Mouse (Mus musculus): ENCODE data around the gene Sik3. TPM values are rescaled to one million over a fixed set of nuclear protein-coding genes. Genes with fewer than 3 reads are reported as not detected.

Gene Sik3
- total RNA-seq, 2 experiments from 2014 or later, result 54.6 to 56.9 TPM

DNA sequence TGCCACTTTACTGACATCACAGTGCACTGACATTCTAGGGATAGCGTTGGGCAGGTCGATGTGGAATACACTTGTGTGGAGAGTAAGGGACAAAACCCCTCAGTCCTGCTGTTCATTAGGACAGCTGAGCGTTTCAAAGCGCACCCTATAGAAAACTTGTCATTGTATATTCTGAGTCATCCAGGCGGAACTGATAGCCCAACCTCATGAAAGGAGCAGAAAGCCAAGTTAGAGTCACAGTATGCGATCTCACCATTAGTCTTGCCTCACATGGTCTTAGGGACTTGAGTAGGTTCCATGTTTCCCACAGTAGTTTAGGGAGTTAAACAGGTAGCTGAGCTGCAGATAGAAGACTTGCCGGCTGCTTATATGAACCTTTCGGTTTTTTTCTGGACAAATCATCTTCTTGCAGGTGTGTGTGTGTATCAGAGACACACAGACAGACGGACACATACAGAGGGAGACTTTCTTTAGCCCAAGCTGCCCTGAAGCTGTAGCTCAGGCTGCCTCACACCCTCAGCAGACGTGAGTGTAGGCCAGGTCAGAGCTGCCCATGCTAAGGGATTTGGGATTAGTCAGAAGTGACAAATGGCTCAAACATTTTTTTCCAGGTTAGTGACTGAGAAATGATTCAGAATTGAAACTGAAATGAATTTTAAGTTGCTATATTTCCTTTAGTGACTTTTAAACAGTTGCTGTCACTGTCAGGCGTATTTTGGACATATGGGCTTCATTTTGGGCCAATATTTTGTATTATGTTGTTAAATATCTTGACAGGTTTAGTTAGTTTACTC lies 34.3 kb downstream of the Sik3 start:
- DNase-seq, result no peak
- intact Hi-C loops (cut with DNase I), result no loop called here

DNA sequence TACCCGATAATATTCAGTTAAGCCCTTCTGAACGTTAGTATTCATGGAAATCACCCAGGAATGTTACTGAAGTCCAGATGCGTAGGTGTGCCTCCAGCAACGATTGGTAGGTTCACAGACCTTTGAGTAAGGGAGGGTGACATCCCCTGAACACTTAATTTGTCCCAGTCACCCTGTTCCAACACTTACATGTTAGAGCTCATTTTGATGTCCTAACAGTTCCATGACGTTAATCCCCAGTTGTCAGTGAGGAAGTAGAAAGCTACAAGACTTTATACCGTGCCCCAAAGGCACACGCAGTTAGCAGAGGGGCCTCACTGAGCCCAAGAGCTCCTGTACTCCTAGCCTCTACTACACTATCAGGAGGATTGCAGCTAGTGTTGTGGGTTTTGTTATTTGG lies 36.9 kb downstream of the Sik3 start:
- no peak for DNase-seq
- intact Hi-C loops (cut with DNase I), result no loop called here

DNA sequence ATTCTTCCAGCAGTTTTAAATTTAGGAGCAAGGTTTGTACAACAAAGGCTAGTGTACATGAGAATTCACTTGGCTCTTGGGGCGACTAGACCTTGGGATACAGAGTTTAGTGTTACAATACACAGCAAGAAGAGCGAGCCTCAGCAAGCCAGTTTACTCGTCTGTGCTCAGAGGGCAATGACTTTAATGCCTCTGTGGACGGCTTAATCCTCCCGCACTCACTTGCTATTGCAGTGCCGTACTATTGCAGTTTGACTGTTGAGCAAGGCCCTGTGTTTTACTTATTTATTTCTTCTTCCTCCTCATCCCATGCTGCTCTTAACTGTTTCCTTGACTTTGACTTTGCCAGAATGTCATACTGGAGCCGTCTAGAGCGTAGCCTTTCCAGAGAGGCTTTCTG lies 37.6 kb downstream of the Sik3 start:
- intact Hi-C loops (cut with DNase I), result no loop called here
- DNase-seq, result no peak

DNA sequence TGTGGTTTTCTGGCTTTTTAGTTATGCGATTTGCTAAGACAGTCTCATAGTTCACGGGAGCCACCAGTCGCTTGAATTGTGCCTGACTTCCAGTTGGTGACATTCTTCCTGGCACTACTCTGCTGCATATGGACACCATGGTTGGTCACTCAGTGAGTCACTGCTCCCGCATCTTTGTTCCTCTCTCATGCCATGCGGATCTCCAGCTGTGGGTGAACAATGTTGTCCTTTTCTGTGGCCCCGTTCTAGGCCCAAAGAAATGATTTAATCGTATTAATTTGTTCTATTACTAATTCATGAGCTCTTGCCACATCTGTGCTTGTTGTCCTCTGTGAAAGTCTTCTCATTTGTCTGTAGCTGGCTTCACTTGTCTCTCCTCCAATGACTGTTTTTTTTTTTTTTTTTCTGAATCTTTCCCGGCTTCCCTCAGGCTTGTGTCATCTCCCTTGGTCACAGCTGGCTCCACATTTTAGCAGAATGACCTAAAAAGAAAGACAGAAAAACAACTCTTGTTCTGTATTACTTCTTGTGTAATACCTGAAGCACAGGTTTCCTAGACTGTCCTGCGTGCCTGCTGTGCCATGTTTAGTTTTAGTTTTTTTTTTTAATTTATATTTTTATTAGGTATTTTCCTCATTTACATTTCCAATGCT lies 40.5 kb downstream of the Sik3 start:
- DNase-seq, result no peak
- intact Hi-C loops (cut with DNase I), result no loop called here

DNA sequence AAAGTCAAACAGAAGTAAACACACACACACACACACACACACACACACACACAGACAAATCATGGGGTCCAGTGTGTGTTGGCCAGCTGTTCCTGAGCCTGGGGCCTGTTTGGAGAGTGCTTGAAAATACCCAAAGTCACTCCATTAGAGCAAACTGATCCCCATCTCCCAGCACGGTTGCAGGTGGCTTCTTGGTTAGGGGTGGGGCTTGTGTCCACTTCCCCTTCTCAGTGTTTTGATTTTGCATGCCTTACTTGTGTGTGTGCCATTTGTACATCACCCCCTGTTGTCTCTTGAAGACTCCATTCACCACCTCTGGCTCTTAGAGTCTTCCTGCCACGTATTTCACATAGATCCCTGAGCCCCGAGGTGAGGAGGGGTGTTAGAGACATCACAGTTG lies 45.4 kb downstream of the Sik3 start:
- no peak for DNase-seq
- intact Hi-C loops (cut with DNase I), result no loop called here

DNA sequence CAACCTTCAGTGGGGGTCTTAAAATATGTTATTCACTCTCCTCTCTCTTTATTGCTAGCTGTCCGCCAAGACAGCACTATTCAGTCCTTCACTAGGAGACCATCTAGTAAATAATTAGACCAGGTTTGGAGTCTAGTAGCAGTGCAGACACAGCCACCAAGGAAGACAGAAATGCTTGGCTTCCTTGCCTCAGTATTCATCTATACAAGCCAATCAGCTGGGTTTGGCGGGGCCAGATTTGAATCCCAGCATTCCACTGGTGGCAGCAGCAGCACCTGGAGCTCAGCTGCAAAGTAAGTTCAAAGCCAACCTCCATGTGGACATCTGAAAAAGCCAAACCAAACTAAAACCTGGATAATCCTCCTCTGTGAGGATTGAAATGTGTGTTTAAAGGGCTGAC lies 47.6 kb downstream of the Sik3 start:
- no peak for DNase-seq
- intact Hi-C loops (cut with DNase I), result no loop called here

DNA sequence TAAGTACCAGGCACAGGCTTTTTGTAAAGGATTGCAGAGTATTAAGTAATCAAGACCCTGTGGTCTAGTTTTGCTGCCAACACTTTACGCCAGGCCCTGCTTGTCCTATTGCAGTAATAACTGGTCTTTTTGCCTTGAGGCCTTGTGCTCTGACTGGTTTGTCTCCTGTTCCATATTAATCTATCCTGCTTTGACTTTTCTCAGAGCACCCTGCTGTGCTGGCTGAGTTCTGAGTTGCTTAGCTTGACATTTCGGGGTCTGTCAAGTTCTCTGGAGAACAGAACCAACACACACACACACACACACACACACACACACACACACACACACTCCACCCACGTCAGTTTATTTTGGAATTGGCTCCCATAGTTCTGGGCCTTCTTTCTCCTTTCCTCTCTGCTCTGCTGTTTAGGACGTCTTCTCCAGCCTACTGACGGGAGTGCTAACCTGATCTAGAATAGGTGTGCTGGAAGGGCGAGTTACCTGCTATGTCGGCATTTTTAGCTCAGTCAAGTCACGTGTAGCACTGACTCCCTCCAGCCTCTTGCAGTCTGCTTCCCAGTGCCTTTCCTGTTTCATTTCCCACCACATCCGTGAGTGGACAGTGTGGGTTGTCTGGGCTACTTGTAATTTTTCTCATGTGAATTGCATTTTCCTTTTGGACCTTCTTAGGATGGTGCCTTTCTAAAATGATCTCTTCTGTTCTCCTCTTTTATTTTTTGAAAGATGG lies 49.2 kb downstream of the Sik3 start:
- DNase-seq, result peak; percentile 32
- intact Hi-C loops (cut with DNase I), result no loop called here

DNA sequence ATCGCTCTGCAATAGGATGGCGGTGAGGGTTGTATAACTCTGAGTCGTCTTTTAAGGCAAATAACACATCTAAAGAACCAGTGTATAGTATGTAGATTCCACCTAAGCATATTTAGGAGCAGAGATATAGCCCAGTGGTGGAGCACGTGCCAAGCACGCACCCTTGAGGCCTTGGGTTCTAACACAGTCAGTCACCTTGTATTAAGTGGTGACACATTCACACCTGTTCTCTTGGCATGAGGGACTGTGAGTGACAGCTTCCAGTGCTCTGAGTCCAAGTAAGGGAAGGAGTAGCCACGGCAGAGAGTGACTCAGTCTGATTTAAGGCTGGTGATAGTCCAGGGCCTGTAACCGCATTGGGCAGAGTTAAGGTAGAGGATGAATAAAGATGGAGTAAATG lies 51.7 kb downstream of the Sik3 start:
- intact Hi-C loops (cut with DNase I), result no loop called here
- no peak for DNase-seq

DNA sequence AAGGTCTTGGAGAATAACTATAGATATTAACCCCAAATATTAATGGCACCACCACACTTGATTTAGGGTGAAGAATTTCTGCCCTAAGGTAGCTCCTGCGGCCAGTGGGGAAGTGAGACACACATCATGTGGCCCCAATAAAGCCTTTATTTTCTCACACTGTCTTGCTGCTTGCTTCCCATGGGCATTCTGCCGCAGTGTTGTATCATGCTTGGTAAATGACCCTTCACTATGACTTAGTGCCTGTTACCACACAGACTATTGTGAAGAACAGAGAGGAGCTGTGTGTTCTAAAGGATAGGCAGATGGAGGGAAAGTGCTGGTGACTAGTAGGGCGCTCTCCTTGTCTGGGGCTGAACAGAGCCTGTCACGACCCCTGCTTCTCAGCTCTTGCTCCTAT lies 54.1 kb downstream of the Sik3 start:
- no peak for DNase-seq
- intact Hi-C loops (cut with DNase I), result no loop called here

DNA sequence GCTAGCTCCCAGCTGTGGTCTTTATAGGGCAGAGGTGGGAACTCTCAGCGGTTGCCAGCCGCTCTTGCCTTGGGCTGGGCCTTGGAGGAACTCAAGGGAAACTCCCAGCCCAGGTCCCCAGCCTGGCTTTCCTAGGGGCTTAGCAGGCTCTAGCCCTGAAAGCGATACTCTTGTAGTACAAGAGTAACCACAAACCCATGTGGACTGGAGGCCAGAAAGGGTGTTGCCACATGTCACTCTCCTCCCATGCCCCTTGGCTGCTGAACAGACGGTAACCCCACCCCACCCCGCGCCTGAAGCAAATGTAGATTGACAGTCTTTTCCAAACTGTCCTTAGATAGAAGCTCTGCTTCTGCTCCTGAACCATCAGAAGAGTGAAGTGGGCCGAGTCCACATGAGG lies 55.1 kb downstream of the Sik3 start:
- no peak for DNase-seq
- intact Hi-C loops (cut with DNase I), result no loop called here

DNA sequence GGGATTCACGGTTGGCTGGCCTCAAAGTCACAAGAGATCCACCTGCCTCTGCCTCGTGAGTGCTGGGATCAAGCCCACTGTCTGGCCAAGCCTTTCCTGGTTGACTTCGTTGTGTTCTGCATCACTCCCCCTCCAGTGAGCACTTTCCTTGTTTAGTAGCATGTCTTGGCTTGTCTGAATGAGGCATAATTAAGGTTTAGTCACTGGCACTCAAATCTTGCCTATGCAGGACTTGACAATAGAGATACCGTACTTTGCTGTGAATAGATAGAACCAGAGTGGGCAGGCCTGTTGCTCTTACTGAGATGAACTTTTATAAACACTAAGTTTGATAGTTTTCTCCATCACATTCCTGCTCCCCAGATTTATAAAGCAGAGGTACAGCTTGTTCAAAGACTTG lies 56.4 kb downstream of the Sik3 start:
- DNase-seq, result no peak
- intact Hi-C loops (cut with DNase I), result no loop called here

DNA sequence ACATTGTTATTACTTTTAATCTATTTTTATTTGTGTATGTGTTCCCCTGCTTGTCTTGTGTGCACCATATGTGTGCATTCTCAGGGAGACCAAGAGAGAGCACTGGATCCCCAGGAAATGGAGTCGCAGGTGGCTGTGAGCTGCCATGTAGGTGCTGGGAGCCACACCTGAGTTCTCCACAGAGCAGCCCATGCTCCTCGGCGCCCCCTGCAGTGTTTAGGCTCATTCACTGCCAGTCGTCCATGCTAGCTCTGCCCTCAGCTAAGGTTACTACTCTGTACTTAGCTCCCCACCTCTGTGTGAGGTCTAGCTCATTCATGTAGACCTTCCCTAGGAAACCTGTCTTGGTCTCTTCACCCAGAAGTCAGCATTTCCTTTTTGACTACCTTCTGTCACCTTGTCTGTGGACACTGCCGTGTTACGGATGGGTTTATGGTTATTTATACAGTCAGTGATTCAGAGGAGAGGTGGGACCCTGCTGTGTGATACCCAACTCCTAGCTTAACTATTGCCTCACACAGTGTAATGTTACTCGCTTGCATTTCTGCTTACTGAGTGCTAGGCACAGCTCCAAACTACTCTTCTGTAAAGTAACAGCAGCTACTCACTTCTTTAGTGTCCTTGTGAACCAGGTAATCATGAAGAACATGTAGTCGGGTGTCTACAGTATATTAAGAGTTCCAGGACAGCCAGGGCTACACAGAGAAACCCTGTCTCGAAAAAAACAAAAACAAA lies 59.6 kb downstream of the Sik3 start:
- DNase-seq, result no peak
- intact Hi-C loops (cut with DNase I), result no loop called here

DNA sequence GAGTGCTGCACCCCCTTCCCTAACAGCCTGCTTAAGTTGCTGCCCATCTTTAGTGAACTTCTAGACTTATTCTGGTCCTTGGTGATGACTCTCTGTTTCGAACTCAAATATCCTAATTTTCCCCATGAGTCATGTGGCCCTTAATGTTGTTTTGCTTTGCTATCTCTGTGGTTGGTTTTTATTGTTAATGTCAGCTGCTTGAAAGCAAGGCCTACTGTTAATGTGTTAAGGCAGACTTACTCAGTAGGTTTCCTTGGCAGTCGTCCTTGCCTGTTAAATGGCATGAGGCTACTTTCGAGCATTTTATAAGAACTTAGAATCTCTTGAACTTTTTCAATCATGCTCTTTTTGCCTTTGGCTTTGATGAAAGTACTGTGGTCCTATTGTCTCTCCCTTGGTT lies 60.8 kb downstream of the Sik3 start:
- intact Hi-C loops (cut with DNase I), result no loop called here
- no peak for DNase-seq

DNA sequence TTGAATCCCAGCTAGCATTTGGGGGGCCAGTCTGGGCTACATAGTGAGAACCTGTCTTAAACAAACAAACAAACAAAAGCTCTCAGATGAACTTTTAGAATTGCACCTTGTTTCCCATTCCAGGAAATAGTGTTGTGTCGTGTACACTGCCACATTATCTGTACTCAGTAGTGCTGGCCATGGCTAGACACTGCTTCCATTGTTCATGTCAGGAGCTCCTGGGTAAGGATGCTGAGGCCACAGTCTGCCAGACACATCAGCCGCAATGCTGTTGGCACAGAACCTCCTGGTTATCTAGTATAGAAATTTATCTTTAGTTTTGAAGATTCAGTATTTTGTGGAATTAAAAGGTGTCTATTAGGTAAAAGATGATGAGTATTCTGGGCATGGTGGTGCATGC lies 63.0 kb downstream of the Sik3 start:
- intact Hi-C loops (cut with DNase I), result no loop called here
- DNase-seq, result no peak

DNA sequence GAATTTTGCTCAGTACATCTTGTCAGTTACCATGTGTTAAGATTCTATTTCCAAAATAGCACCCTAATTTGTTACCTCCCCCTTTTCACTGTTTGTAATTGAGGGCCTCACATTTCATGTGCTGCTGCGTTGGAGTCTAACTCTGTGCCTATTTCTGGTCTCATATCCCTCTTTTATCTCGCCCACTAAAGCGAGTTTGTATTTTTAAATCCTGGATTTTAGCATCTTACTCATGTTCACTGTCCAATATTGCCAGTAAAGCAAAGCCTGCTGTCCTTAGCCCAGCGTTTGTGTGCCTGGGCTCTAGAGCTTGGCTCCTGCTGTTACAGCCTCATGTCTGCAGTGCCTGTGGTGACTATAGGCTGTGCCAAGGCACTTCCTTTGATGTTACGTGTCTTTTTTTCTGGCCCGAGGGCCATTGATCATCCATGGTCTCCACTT lies 69.8 kb downstream of the Sik3 start:
- intact Hi-C loops (cut with DNase I), result no loop called here
- DNase-seq, result peak; percentile 8

DNA sequence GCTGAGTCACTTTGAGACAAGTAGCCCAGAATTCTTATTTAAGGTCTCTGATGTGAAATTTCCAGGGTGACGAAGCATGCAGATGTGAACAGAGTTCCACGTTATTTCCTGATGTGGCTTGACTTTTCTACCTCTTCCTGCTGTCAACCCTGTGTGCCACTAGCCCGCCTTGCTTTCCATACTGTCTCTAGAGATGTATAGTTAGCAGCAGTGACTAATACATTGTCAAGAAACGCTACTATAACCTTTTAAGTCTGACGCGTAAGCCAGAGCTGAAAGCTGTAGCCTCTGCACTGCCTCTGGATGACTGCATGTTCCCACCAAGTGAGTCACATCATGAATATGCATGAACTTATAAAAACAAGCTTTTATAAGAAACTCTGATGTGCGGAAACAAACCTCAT lies 70.9 kb downstream of the Sik3 start:
- no peak for DNase-seq
- intact Hi-C loops (cut with DNase I), result no loop called here

DNA sequence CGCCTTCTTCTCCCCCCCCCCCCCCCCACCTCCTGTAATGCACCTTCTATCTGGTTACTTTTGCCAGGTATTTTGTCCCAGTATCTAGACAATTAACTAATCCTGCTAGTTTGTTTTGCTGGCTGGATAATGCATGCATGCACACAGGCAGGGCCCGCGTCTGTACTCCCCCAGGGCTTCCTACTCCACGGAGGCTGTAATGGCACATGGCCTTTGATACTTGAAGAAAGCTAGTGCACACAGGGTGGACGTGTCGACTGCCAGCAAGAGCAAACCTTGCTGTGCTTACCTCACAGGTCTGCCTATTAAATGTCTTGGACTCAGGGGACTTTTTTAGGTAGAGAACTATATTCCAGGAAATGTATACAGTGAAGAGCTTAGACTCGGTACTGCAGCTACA lies 73.3 kb downstream of the Sik3 start:
- intact Hi-C loops (cut with DNase I), result no loop called here
- DNase-seq, result no peak

DNA sequence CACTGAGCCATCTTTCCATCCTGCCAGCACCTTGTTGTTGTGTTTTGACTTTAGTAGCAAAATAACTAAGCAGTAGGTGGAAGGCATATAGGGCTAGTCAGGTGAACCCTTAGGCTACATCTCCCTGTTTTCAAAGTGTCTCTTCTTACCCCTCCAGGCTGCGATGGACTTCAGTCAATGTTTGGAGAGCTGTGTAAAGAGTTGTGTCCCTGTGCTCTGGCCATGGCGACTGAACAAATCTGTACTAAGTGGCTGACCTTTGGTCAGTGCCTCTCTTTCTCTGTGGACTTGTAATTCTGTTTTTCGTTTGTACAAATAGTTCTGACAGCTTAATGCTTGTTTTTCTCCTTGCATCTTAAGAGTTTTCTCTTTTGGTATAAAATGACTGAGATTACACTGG lies 74.2 kb downstream of the Sik3 start:
- no peak for DNase-seq
- intact Hi-C loops (cut with DNase I), result no loop called here

DNA sequence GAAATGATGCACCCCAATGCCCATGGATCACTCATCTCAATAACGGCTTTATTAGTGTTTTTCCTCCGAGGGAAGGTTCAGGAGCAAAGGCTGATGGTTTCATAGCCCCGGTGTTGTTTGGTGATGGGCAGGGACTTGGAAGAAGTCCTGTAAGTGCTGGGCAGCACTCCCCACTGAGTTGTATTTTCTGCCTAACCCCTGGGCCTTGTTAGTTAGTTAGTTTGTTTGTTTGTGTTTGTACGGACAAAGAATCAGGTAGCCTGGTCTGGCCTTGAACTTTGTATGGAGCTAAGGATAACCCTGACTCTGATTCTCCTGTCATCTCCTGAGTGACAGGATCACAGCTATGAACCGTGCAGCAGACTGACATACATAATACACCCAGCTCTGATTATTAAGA lies 74.8 kb downstream of the Sik3 start:
- intact Hi-C loops (cut with DNase I), result no loop called here
- no peak for DNase-seq

DNA sequence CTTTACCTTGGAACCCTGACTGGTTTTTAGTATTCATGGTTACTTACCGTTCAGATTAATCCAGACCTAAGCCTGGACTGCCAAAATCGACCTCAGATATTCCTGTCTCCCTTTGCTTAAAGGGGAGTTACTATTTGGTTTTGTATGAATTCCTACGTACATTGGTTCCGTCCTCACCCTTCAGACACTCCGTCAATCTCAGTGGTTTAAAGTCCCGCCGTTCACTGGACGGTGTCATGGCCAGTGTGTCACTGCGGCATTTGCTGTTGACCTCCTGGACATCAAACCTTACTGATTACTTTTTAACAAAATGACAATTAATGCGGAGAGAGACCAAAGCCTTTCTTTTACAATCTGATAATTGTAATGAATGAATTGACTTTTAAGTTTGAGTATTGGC lies 76.1 kb downstream of the Sik3 start:
- intact Hi-C loops (cut with DNase I), result no loop called here
- no peak for DNase-seq

DNA sequence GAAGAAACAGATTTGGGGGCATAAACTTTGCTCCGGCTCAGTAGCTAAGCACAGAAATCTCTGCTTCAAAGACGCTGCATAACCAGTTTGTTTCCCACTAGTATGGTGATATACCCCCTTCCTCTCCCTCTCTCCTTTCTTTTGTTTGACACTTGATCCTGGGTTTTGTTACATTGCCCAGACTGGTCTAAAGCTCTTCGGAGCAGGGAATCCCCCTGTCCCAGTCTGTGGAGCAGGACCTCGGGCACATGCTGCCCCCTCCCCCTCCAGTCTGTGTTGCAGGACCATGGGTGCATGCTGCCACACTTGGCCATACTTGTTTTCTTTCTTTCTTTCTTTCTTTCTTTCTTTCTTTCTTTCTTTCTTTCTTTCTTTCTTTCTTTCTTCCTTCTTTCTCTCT lies 77.4 kb downstream of the Sik3 start:
- intact Hi-C loops (cut with DNase I), result no loop called here
- no peak for DNase-seq
